Mouse (Mus musculus) midbrain, embryonic 11.5 days (tissue): ENCODE measurements around the gene Zfyve28. TPM values are rescaled to one million over a fixed set of nuclear protein-coding genes. Genes with fewer than 3 reads are reported as not detected.
A peak's percentile ranks its signal among the peaks of the same experiment; 100 is the strongest.

Experiments
- ATAC-seq: fragments of 200-750 bp; cut with Nextera tagmentation; 2 replicates; pipeline ENCODE4 v1.8.0; 2017; ENCODE audit warnings: moderate TSS enrichment, moderate library complexity; ENCODE audit not compliant: low FRiP score
- DNase-seq: peaks from one replicate; pipeline ENCODE4 v3.0.0; 2015; ENCODE audit warnings: low spot score; ENCODE audit errors: missing footprints
- H3K27ac ChIP-seq: fragments of 300-500 bp; sonication (generic); 2 replicates; pipeline ENCODE4 v1.5.1; 2014; ENCODE audit warnings: low read depth, low read length
- H3K27me3 ChIP-seq: fragments of 300-500 bp; sonication (generic); 2 replicates; pipeline ENCODE4 v1.6.1; 2014; ENCODE audit warnings: mild to moderate bottlenecking, low read length, moderate library complexity, mixed read lengths; ENCODE audit not compliant: control insufficient read depth, insufficient read depth
- H3K36me3 ChIP-seq: fragments of 300-500 bp; sonication (generic); 2 replicates; pipeline ENCODE4 v1.6.1; 2014; ENCODE audit warnings: mild to moderate bottlenecking, low read length, moderate library complexity, mixed read lengths; ENCODE audit not compliant: control insufficient read depth, insufficient read depth
- H3K4me1 ChIP-seq: fragments of 300-500 bp; sonication (generic); 2 replicates; pipeline ENCODE4 v1.6.1; 2014; ENCODE audit warnings: low read length; ENCODE audit not compliant: control insufficient read depth, insufficient read depth
- H3K4me2 ChIP-seq: fragments of 300-500 bp; sonication (generic); 2 replicates; pipeline ENCODE4 v1.6.1; 2014; ENCODE audit warnings: mild to moderate bottlenecking, moderate library complexity
- H3K4me3 ChIP-seq: fragments of 300-500 bp; sonication (generic); 2 replicates; pipeline ENCODE4 v1.5.1; 2014; ENCODE audit warnings: low read depth, low read length
- H3K9ac ChIP-seq: fragments of 300-500 bp; sonication (generic); 2 replicates; pipeline ENCODE4 v1.6.1; 2014; ENCODE audit warnings: low read length
- H3K9me3 ChIP-seq: fragments of 300-500 bp; sonication (generic); 2 replicates; pipeline ENCODE4 v1.6.1; 2016; ENCODE audit warnings: low read length; ENCODE audit not compliant: control insufficient read depth
- whole genome bisulfite sequencing: fragments of 180-500 bp; shearing (Covaris S2); extraction: QIAGEN DNeasy Blood & Tissue Kit; methylation state at CpG from one replicate; pipeline ENCODE4 v1.1.7; 2014; 5-methylcytosine and 5-hydroxymethylcytosine counted together
- polyA plus RNA-seq: library from polyadenylated mRNA; unstranded; fragments of >200 nt; fragmentation: Nextera tagmentation; extraction: Ambion mirVana; gene quantifications from 2 replicates; pipeline ENCODE4 v1.2.1, GENCODE M21; 2014

Zfyve28 gene
- polyA plus RNA-seq, 1 experiment from 2014 or later: 1.0 TPM

DNA sequence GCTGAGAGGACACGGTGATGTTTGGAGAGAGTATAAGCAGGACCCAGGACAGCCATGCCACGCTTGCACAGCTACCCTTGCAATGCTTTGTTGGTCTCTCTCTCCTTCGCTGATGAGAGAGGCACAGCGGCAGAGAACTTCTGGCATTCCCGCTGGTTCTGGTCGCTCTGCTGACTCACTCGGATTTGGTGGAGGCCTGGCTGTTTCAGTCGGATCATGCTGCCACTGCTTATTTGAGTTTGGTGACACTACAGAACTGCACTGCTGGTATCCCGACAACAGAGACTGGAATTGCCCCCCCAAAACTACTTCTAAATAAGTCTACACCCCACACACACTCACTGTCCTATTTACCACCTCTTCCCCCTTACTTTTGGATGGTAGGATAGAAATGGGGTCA, 9.0 kb downstream of the Zfyve28 start:
- Histone ChIP-seq H3K36me3 (no peaks in the 10 kb centered on the region), H3K4me1 (no peaks in the 10 kb centered on the region), H3K4me2 (no peak overlapping the region), H3K9ac (no peak overlapping the region), H3K27me3 (no peaks in the 10 kb centered on the region), H3K4me3 (no peak overlapping the region), H3K27ac (no peak overlapping the region), H3K9me3 (no peaks in the 10 kb centered on the region)
- ATAC-seq (no peak), DNase-seq (no peak)
- WGBS: 87% methylated on average over 9 of the region's 9 CpGs

GRCm38 (mm10) chr5:34278058-34278457, 10.2 kb downstream of the Zfyve28 start:
- no peak for DNase-seq
- no peak for ATAC-seq
- Histone ChIP-seq H3K27me3 (no peaks in the 10 kb centered on the region), H3K4me3 (no peak overlapping the region), H3K9ac (no peak overlapping the region), H3K4me1 (no peaks in the 10 kb centered on the region), H3K4me2 (no peak overlapping the region), H3K27ac (no peak overlapping the region), H3K36me3 (no peaks in the 10 kb centered on the region), H3K9me3 (no peaks in the 10 kb centered on the region)
- 78% methylated on average over 4 of the region's 4 CpGs for WGBS

GRCm38 (mm10) chr5:34276746-34277145, 11.5 kb downstream of the Zfyve28 start:
- H3K9me3 ChIP-seq: no peaks in the 10 kb centered on the region
- H3K36me3 ChIP-seq: no peaks in the 10 kb centered on the region
- H3K4me3 ChIP-seq: no peak overlapping the region
- 89% methylated on average over 6 of the region's 6 CpGs for WGBS
- DNase-seq (peak; percentile 53), ATAC-seq (no peak)
- no peak overlapping the region for H3K27ac ChIP-seq
- no peak overlapping the region for H3K4me2 ChIP-seq
- no peaks in the 10 kb centered on the region for H3K4me1 ChIP-seq
- H3K9ac ChIP-seq: no peak overlapping the region
- H3K27me3 ChIP-seq: no peaks in the 10 kb centered on the region

DNA sequence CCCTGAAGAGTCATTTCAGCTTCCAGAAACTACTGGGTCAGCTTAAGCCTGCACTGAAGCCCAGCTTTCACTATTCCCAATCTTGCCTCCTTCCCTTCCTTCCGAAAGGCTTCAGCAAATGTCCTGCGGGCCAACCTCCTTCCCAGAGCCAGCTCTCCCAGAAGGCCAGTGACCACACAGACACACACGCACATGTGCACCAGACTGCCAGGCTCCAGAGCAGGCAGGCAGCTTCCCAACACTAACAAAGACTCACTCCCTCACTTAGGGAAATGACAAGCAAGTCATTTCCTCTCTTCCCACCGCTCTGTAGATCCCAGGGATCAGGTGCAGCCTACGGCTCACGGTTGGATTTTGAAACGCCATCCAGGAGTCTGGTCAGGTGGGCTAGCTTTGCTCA, 12.1 kb downstream of the Zfyve28 start:
- no peak overlapping the region for H3K9ac ChIP-seq
- DNase-seq: peak; percentile 47
- H3K4me2 ChIP-seq: no peak overlapping the region
- no peaks in the 10 kb centered on the region for H3K36me3 ChIP-seq
- H3K9me3 ChIP-seq: no peaks in the 10 kb centered on the region
- H3K4me1 ChIP-seq: no peaks in the 10 kb centered on the region
- H3K27me3 ChIP-seq: no peaks in the 10 kb centered on the region
- ATAC-seq: no peak
- WGBS: 91% methylated on average over 7 of the region's 7 CpGs
- H3K27ac ChIP-seq: no peak overlapping the region
- no peak overlapping the region for H3K4me3 ChIP-seq

GRCm38 (mm10) chr5:34274676-34275293, 13.5 kb downstream of the Zfyve28 start:
- no peak overlapping the region for H3K9ac ChIP-seq
- no peaks in the 10 kb centered on the region for H3K36me3 ChIP-seq
- DNase-seq (peak; percentile 70), ATAC-seq (no peak)
- H3K27ac ChIP-seq: no peak overlapping the region
- no peak overlapping the region for H3K4me3 ChIP-seq
- 91% methylated on average over 10 of the region's 10 CpGs for WGBS
- no peak overlapping the region for H3K4me2 ChIP-seq
- no peaks in the 10 kb centered on the region for H3K27me3 ChIP-seq
- no peaks in the 10 kb centered on the region for H3K9me3 ChIP-seq
- H3K4me1 ChIP-seq: no peaks in the 10 kb centered on the region

DNA sequence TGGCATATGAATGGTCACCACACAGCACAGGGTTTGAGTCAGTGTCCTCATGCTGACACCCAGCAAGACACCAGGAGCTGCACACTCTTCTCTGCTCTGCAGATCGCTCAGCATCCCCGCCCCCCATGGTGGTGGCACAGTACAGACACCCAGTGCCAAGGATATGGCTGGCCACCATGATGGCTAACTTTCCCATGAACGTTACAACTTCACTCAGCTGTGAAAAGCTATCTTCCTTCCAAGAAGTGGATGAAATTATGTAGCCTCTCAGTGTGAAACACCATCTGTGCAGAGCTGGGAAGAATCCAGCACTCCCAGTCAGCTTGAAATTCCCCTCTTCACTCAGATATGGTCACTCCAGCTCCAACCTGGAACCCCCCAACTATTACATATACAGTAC, 14.0 kb downstream of the Zfyve28 start:
- no peak for ATAC-seq
- H3K4me2 ChIP-seq: no peak overlapping the region
- WGBS: 86% methylated on average over 3 of the region's 3 CpGs

DNA sequence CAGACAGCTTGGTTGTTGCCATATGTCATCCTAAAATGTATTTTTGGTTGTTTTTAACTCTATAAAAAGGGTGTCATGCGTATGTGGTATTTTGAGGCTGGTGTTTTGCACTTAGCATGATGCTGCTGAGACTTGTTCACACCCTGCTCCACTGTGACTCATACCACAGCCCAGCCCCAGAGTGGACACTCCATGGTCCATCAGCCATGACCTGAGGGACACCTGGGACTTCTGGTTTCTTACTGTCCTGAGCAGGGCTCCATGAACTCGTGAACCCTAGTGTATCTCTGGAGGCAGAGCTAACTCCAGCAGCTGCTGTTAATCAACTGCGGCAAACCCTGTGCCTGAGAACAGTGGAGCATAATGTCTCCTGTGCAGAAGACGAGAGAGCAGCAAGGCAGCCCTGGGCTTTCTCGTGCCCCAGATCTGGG, 15.0 kb downstream of the Zfyve28 start:
- no peaks in the 10 kb centered on the region for H3K36me3 ChIP-seq
- H3K4me1 ChIP-seq: no peaks in the 10 kb centered on the region
- no peak overlapping the region for H3K27ac ChIP-seq
- no peaks in the 10 kb centered on the region for H3K27me3 ChIP-seq
- H3K4me3 ChIP-seq: no peak overlapping the region
- no peak overlapping the region for H3K9ac ChIP-seq
- DNase-seq (no peak), ATAC-seq (no peak)
- no peaks in the 10 kb centered on the region for H3K9me3 ChIP-seq
- WGBS: 72% methylated on average over 5 of the region's 5 CpGs
- H3K4me2 ChIP-seq: no peak overlapping the region

More for the DNA sequence above, 14.0 kb downstream of the Zfyve28 start:
- Histone ChIP-seq H3K27ac (no peak overlapping the region), H3K36me3 (no peaks in the 10 kb centered on the region), H3K27me3 (no peaks in the 10 kb centered on the region), H3K4me3 (no peak overlapping the region), H3K9me3 (no peaks in the 10 kb centered on the region), H3K9ac (no peak overlapping the region), H3K4me1 (no peaks in the 10 kb centered on the region)
- DNase-seq: no peak

DNA sequence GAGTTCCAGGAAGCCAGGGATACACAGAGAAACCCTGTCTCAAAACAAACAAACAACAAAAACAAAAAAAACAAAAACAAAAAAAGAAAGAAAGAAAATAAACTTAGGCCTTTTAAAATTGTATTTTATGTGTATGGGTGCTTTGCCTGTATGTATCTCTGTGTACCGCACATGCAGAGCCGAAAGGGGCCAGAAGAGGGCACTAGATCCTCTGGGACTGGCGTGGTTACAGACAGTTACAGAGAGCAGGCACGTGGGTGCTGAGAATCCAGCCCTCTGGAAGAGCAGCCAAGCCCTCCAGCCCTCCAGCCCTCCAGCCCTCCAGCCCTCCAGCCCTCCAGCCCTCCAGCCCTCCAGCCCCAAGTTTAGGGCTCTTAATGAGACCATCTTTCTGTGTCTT, 16.5 kb downstream of the Zfyve28 start:
- no peak overlapping the region for H3K27ac ChIP-seq
- no peaks in the 10 kb centered on the region for H3K4me1 ChIP-seq
- ATAC-seq (no peak), DNase-seq (no peak)
- no peaks in the 10 kb centered on the region for H3K36me3 ChIP-seq
- H3K4me2 ChIP-seq: no peak overlapping the region
- no peaks in the 10 kb centered on the region for H3K27me3 ChIP-seq
- H3K9me3 ChIP-seq: no peaks in the 10 kb centered on the region
- WGBS: 24% methylated on average over 4 of the region's 4 CpGs
- no peak overlapping the region for H3K4me3 ChIP-seq
- H3K9ac ChIP-seq: no peak overlapping the region

- H3K4me1 ChIP-seq: no peaks in the 10 kb centered on the region
- no peak overlapping the region for H3K4me3 ChIP-seq
- H3K36me3 ChIP-seq: no peaks in the 10 kb centered on the region
- no peak overlapping the region for H3K4me2 ChIP-seq
- no peak overlapping the region for H3K9ac ChIP-seq
- H3K27ac ChIP-seq: no peak overlapping the region
- 82% methylated on average over 12 of the region's 12 CpGs for WGBS
- DNase-seq (peak; percentile 26), ATAC-seq (no peak)
- H3K9me3 ChIP-seq: no peaks in the 10 kb centered on the region
- H3K27me3 ChIP-seq: no peaks in the 10 kb centered on the region
These were observed 18.3 kb downstream of the Zfyve28 start for GRCm38 (mm10) chr5:34269921-34270465.
